ENCODE assay signal across 18 mouse cellular contexts in genomic region chr11:70208778-70209388, GRCm38 (mm10). TPM values are rescaled to one million over a fixed set of nuclear protein-coding genes. Genes with fewer than 3 reads are reported as not detected.
DNase-seq lines count a peak whose midpoint lies in the region; ATAC-seq lines count a peak whose summit lies in the region.
"Had no signal": no experiment of that assay in that cellular context is flagged by ENCODE, and none has a peak within 500 bp of the region (broad histone marks: within the 10 kb centered on the region; RNA-seq: fewer than 3 reads in every experiment).

No protein-coding gene starts in this region.

- H3K36me3 ChIP-seq in kidney, embryonic 14.5 days (ENCODE audit: control insufficient read depth, insufficient read depth, low read length): no peaks in the 10 kb centered on the region
- no peaks in the 10 kb centered on the region for H3K36me3 ChIP-seq in forebrain, embryonic 15.5 days
- H3K36me3 ChIP-seq in hindbrain, embryonic 10.5 days: no peaks in the 10 kb centered on the region
- H3K36me3 ChIP-seq: embryonic facial prominence, embryonic 12.5 days; heart, embryonic 13.5 days; hindbrain, embryonic 13.5 days had no signal

- ATAC-seq in kidney, embryonic 14.5 days (ENCODE audit: low FRiP score, low TSS enrichment): no peak
- ATAC-seq in forebrain, embryonic 15.5 days (replicated peaks): no peak
- ATAC-seq: forebrain, embryonic 16.5 days; hindbrain, postnatal 0 days had no signal

- H3K27me3 ChIP-seq in kidney, embryonic 14.5 days (ENCODE audit: control insufficient read depth, insufficient read depth, low read length): peaks cover 8% of the 10 kb centered on the region
- H3K27me3 ChIP-seq in forebrain, embryonic 15.5 days: peaks cover 18% of the 10 kb centered on the region
- peaks cover 20% of the 10 kb centered on the region for H3K27me3 ChIP-seq in hindbrain, embryonic 10.5 days (ENCODE audit: insufficient read depth, poor library complexity, severe bottlenecking)

- no peak overlapping the region for H3K4me3 ChIP-seq in kidney, embryonic 14.5 days (ENCODE audit: low read length)
- no peak overlapping the region for H3K4me3 ChIP-seq in forebrain, embryonic 15.5 days
- H3K4me3 ChIP-seq in hindbrain, embryonic 10.5 days: no peak overlapping the region
- H3K4me3 ChIP-seq: embryonic facial prominence, embryonic 12.5 days; heart, embryonic 13.5 days; hindbrain, embryonic 13.5 days had no signal

- WGBS in kidney, embryonic 14.5 days: 67% methylated on average over 5 of the region's 5 CpGs
- 79% methylated on average over 5 of the region's 5 CpGs for WGBS in forebrain, embryonic 15.5 days
- 75% methylated on average over 5 of the region's 5 CpGs for WGBS in hindbrain, embryonic 10.5 days

- DNase-seq in kidney, adult 9 months: peak; percentile 42
- DNase-seq in 3T3-L1 (ENCODE audit: low read depth, low spot score): peak; percentile 15
- peak; percentile 54 for DNase-seq in 416B (ENCODE audit: low read depth)
- DNase-seq in adipocyte (ENCODE audit: low spot score): peak; percentile 64
- DNase-seq in testis, postnatal 10 days (ENCODE audit: low spot score): no peak
- DNase-seq in hindbrain, embryonic 10.5 days (ENCODE audit: low spot score): no peak
- DNase-seq: adrenal gland, postnatal 10 days; cerebellum, adult 11-12 months; cerebellum, postnatal 25 days; gastrocnemius, postnatal 14 days; heart, postnatal 4 days had no signal

- no peak overlapping the region for H3K4me2 ChIP-seq in kidney, embryonic 14.5 days (replicated peaks; ENCODE audit: low read depth, low read length)
- no peak overlapping the region for H3K4me2 ChIP-seq in forebrain, embryonic 15.5 days (replicated peaks)
- H3K4me2 ChIP-seq: embryonic facial prominence, embryonic 12.5 days; heart, embryonic 13.5 days; hindbrain, embryonic 13.5 days had no signal

- H3K9me3 ChIP-seq in kidney, embryonic 14.5 days (ENCODE audit: control insufficient read depth, low read length): no peaks in the 10 kb centered on the region
- no peaks in the 10 kb centered on the region for H3K9me3 ChIP-seq in forebrain, embryonic 15.5 days
- H3K9me3 ChIP-seq in hindbrain, embryonic 10.5 days: no peaks in the 10 kb centered on the region
- H3K9me3 ChIP-seq: embryonic facial prominence, embryonic 12.5 days; heart, embryonic 13.5 days; hindbrain, embryonic 13.5 days had no signal

- H3K4me1 ChIP-seq in kidney, embryonic 14.5 days (ENCODE audit: control insufficient read depth, insufficient read depth, low read length): peaks cover 7% of the 10 kb centered on the region; the same call in 1 of the 2 replicates
- peaks cover 7% of the 10 kb centered on the region for H3K4me1 ChIP-seq in forebrain, embryonic 15.5 days
- peaks cover 4% of the 10 kb centered on the region for H3K4me1 ChIP-seq in hindbrain, embryonic 10.5 days (replicated peaks)

- H3K27ac ChIP-seq in kidney, embryonic 14.5 days (ENCODE audit: low read depth, low read length): no peak overlapping the region
- H3K27ac ChIP-seq in forebrain, embryonic 15.5 days (replicated peaks): no peak overlapping the region
- no peak overlapping the region for H3K27ac ChIP-seq in hindbrain, embryonic 10.5 days
- H3K27ac ChIP-seq: embryonic facial prominence, embryonic 12.5 days; heart, embryonic 13.5 days; hindbrain, embryonic 13.5 days; hindbrain, postnatal 0 days had no signal

- H3K9ac ChIP-seq in kidney, embryonic 14.5 days (ENCODE audit: low read depth, low read length): no peak overlapping the region
- no peak overlapping the region for H3K9ac ChIP-seq in forebrain, embryonic 15.5 days (replicated peaks)
- H3K9ac ChIP-seq: embryonic facial prominence, embryonic 12.5 days; heart, embryonic 13.5 days; hindbrain, embryonic 13.5 days had no signal

RNA-seq across cellular contexts. Expression of gene Slc16a11, which starts 3.7 kb away (rescaled TPM):
- 3.0 and 3.5 TPM in 2 replicates for polyA plus RNA-seq in kidney, embryonic 14.5 days (2014; fragmentation: Nextera tagmentation; extraction: Ambion mirVana)
- 3.2 and 3.6 TPM in 2 replicates for polyA plus RNA-seq in forebrain, embryonic 15.5 days (2015; fragmentation: Nextera tagmentation; extraction: Ambion mirVana)
- 0.93 and 1.5 TPM in 2 replicates for polyA plus RNA-seq in hindbrain, embryonic 10.5 days (2016; fragmentation: Nextera tagmentation; extraction: Ambion mirVana)

RNA-seq across cellular contexts. Expression of gene Slc16a13, which starts 12.0 kb away (rescaled TPM):
- 8.4 and 14.2 TPM in 2 replicates for polyA plus RNA-seq in kidney, embryonic 14.5 days (2014; fragmentation: Nextera tagmentation; extraction: Ambion mirVana)
- polyA plus RNA-seq in forebrain, embryonic 15.5 days (2015; fragmentation: Nextera tagmentation; extraction: Ambion mirVana): 14.9 and 17.7 TPM in 2 replicates
- polyA plus RNA-seq in hindbrain, embryonic 10.5 days (2016; fragmentation: Nextera tagmentation; extraction: Ambion mirVana): 15.7 and 18.0 TPM in 2 replicates

RNA-seq across cellular contexts. Expression of gene Bcl6b, which starts 20.7 kb away (rescaled TPM):
- 19.2 and 20.0 TPM in 2 replicates for polyA plus RNA-seq in kidney, embryonic 14.5 days (2014; fragmentation: Nextera tagmentation; extraction: Ambion mirVana)
- polyA plus RNA-seq in forebrain, embryonic 15.5 days (2015; fragmentation: Nextera tagmentation; extraction: Ambion mirVana): 5.7 and 6.1 TPM in 2 replicates
- polyA plus RNA-seq in hindbrain, embryonic 10.5 days (2016; fragmentation: Nextera tagmentation; extraction: Ambion mirVana): 5.5 and 5.6 TPM in 2 replicates

RNA-seq across cellular contexts. Expression of gene 0610010K14Rik, which starts 28.8 kb away (rescaled TPM):
- polyA plus RNA-seq in kidney, embryonic 14.5 days (2014; fragmentation: Nextera tagmentation; extraction: Ambion mirVana): 180 and 243 TPM in 2 replicates
- polyA plus RNA-seq in forebrain, embryonic 15.5 days (2015; fragmentation: Nextera tagmentation; extraction: Ambion mirVana): 191 and 199 TPM in 2 replicates
- polyA plus RNA-seq in hindbrain, embryonic 10.5 days (2016; fragmentation: Nextera tagmentation; extraction: Ambion mirVana): 240 and 261 TPM in 2 replicates

RNA-seq across cellular contexts. Expression of gene Gm21988, which starts 30.7 kb away (rescaled TPM):
- polyA plus RNA-seq in kidney, embryonic 14.5 days (2014; fragmentation: Nextera tagmentation; extraction: Ambion mirVana): 7.8 and 10.5 TPM in 2 replicates
- polyA plus RNA-seq in forebrain, embryonic 15.5 days (2015; fragmentation: Nextera tagmentation; extraction: Ambion mirVana): 12.9 and 13.0 TPM in 2 replicates
- polyA plus RNA-seq in hindbrain, embryonic 10.5 days (2016; fragmentation: Nextera tagmentation; extraction: Ambion mirVana): 10.0 and 14.5 TPM in 2 replicates

Comparison
In these comparisons a context has a peak if more than half of its experiments do, and no peak if none do; other contexts are left out.
1. DNase-seq: peak in kidney, adult 9 months (single experiment), 3T3-L1 (single experiment), 416B (single experiment) and adipocyte (single experiment); none in testis, postnatal 10 days (single experiment) and hindbrain, embryonic 10.5 days (single experiment).